Mouse (Mus musculus) cerebellum, adult 9-10 months (tissue): Measurements from ENCODE around the gene Rad9b.
A peak's percentile ranks its signal among the peaks of the same experiment; 100 is the strongest.

Experiments used
- DNase-seq: peaks from one replicate; pipeline ENCODE4 v3.0.0; 2022

Rad9b gene

DNA sequence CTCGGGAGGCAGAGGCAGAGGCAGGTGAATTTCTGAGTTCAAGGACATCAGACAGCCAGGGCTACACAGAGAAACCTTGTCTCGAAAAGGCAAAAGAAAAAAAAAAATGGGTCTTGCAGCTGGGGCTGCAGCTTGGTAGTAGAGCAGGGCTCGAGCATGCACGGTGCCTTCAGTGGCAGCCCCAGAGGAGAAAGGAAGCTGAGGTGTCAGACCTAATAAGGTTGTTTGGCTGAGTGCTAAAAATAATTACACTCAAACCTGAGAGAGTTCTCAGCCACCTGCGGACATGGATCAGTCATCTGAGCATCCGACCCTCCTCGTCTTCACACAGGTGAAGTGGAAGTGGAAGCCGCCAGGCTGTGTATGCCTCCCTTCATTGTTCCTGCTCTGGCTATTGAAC, 43.3 kb downstream of the Rad9b start:
- no peak for DNase-seq

DNA sequence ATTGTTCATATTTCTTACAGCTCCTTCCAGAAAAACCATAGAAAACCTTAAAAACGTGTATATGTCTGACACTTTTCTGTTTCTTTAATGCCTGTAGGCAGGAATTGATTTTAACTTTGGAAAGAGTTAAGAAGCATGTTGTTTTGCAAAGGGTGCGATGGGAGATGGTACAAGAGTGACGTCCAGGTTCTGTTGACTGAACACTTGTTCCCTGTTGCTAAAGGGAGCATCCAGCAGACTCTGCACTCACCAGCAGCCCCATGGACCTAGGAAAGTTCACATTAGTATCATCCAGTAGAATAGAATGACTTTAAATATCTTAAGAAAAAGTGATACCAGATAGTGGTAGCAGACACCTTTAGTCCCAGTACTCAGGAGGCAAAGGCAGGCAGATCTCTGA, 47.5 kb downstream of the Rad9b start:
- DNase-seq: no peak

DNA sequence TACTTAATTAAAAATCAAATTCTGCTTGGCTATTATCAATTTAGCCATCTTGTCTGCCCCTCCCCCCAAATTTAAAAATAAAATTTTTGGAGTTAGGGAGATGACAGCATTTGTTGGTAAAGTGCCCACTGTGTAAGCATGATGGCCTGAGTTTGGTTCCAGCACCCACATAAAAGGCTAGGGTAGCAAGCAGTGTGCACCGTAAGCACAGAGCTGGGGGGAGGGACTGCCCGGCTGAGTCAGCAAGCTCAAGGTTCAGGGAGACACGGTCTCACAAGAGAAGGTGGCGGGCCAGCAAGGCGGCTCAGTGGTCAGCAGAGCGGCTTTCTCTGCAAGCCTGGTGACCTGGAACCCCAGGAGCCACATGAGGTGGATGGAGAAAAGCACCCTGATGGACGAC, 48.6 kb downstream of the Rad9b start:
- DNase-seq: no peak

DNA sequence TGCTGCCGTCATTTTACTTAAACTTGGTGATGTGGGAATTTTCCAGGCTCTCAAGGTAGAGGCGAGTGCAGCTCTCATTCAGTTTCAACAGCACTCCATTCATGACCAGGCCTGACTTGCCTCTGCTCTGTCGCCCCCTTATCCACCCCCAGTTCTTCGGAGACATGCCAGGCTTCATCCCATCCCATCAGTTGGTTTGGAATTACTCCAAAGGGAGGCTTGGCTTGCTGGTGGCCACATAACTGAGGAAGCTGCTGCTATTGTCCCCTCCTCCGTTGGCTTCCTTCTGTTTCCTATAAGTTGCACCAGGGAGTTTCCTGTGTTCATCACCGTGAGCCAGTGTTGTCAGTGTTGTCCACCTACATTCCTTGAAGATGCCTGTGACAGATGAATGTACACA, 49.5 kb downstream of the Rad9b start:
- no peak for DNase-seq

DNA sequence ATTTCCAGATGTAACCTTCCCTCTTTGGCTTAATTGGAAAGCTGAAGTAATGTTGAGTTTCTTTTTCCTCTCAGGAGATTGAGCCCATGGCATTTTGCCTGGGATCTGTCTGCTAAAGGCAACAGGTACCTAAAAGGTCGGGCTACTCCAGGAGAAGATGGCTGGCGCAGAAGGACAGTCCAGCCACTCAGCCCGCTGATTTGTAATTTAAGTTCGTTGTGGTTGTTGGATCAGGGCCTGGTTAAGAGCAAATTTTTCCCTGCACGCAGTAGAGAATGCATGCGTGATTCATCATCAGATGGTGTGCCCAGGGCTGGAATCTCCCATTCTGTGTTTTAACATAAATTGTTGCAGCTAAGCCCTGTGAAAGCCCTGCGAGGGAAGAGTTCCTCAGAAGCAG, 50.1 kb downstream of the Rad9b start:
- no peak for DNase-seq

DNA sequence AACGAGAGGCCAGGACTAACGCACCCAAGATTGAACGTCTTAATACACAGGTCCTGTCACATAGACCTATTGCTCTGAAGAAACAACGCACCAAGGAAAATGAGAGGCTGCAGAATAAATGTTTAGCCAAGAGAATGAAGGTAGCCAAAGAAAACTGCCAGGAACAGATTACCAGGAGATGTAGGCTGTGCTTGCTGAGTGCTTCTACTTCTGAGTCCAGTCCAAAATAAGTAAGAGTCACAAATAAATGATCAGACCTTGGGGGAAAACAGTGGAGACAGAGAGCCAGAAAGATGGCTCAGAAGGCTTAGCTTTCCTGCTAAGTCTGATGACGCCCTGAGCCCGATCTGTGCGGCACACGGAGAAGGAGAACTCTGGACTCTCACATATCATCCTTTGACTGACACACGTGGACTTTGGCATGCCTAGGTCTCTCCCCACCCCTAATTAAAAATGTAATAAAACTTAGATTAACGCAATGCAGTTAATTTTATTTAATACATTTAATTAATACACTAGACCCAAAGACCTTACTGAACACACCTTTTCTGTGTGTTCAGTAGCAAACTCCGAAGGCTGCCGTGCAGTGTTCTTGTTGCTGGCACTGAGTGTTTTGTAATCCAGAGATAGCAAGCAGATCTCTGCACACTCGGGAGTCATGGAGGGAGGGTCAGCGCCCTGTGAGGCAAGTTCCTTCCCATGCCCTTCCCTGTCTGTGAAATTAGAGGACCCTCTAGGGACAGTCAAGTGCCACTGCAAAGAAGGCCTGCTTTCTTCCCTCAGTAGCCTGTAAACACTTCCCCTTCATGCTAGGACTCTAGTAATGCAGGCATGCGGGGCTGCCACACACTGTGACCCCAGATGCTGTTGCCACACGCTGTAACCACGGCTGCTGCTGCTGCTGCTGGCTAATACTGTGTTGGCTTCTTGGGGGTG, 51.0 kb downstream of the Rad9b start:
- DNase-seq: no peak

DNA sequence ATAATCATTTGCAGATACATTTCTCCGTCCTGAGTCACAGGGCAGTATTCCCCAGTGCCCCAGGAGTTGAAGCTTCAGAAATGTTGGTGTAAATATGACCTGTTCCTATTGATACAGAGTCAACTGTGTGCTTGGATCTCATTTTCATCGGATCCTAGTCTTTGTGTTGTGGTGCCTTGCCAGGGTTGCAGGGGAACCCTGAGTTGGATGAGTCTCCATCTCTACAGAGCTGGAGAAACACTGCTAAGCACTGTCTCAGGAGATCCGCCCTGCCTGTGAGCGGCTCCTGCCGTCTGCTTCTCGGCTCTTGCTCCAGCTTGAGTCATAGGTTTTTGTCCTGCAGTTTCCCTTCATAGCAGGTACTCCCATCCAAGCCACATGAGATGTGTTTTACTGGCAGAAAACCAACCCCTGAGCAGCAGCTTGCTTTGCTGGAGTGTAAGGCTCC, 53.9 kb downstream of the Rad9b start:
- DNase-seq: peak; percentile 72

DNA sequence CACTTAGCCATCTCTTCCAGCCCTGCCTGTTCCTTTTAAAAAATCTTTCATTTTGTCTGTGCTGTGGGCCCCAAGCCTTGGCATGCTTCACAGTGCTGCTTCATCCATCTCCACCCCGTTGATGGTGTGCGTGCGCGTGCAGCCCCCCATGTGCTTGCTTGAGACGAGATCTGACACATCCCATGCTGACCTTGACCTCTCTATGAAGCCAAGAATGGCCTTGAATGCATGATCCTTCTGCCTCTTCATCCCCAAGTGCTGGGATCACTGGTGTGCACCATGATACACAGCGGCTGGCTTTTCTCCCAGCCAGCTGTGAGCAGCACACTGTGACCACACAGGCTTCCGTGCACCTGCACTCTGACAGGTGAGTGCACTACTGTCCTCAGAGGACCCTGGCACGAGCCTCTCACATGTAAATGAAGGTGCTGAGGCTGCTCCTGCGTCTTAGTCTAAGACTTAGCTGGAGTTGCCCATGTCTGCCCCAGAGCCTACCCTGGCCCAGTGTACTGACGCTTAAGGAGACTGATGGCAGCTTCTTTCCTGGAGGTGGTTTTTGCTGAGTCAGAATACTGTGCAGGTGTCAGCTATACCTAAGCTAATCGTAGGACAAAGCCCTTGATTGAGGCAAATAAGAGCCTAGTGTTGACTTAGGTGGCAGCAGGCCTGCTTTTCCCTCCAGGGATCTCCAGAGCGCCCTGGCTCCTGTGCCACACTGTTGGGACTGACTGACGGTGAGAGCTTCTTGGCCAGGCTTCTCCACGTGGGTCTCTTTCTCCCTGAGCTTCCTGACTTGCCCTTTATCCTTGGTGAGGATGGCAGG, 58.7 kb downstream of the Rad9b start:
- DNase-seq: no peak

DNA sequence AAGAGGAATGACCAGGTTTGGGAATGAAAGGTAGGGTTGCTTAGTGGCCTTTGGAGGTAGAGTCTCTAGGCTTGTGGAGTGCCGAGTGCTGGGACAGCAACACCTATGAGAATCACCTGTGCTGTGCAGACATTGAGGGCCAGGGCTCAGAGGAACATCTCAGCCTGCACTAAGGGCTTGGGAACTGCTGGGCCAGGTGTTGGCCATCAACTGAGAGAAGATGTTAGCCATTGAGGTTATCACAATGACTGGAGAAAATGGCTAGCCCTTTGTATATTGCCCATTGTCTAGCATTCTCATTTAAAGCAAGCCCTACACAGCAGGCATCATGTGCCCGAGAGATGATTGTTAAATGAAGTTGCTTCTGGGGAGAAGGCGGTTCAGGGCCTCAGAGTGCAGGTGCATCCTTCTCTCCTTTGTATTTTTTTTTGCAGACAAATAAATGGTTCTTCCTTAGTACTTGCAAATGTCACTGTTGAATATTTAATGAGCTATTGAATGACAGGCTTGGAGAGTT, 59.8 kb downstream of the Rad9b start:
- no peak for DNase-seq

DNA sequence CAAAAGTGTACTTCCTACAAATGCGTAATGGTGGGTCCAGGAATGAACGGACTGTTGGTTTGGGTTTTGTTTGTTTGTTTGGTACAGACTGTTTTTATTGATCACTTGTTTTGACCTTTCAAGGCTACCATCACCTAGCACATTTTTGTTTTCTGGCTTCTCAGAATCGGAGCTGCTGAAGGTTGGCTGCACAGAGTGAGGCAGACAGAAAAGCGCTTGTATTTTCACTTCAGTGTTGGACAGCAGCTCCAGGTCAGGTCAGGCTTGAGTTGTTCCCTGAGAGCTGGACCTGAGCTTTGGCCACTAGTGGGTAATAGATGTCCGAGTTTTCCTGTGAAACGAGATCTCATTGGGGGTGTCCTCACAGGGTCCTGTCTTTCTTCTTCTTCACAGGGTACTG, 60.9 kb downstream of the Rad9b start:
- DNase-seq: no peak

DNA sequence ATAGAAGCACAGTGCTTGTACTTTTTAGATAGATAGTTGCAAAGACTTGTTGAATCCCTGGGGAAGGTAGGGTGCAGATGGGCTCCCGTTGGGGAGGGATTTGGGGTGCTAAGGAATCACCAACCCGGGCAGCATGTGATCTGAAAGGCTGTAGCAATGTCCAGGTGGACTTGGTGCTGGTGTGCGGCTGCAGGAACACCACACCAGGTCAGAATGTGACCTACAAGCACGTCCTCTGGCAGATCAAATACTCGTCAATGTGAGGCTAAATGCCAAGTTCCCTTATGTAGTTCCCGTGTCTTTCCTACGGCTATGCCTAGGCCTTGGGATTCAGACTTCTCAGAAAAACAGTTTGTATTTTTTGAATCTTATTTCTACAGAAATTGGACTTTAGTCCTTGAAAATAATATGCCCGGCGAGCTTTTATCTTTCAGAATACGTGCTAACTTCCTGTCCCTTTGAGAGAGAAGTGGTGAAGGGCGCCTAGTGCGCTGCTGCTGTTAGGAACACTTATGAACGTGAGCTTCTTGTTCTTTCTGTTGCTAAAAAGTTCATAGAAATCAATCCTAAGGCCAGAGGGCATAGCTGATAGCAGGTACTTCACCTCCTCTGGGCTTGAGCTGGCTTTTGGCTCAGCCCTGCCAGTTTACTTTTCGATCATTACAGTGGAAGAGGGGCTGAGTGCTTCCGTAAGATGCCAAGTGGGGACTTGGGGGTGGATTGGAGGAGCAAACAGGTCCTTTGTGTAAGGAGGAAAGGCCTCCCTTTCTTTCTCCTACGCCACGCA, 62.3 kb downstream of the Rad9b start:
- no peak for DNase-seq

DNA sequence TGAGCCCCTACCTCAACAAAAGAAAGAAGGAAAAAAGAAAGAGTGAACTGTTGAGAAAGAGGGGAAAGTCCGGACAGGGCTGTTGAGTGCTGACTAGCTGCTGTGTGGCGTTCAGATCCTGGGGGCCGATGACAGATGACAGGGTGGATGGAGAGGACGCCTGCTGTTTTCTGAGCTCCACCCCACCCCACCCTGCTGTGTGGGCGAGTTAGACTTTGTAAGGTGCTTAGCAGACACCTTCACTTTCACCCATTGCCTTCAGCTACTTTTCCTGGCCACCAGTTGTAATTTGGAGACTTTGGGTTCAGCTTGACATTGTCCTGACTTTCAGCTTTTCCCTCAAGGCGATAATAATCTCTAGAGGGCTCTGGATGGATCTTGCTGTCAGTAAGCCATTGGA, 62.9 kb downstream of the Rad9b start:
- DNase-seq: no peak

DNA sequence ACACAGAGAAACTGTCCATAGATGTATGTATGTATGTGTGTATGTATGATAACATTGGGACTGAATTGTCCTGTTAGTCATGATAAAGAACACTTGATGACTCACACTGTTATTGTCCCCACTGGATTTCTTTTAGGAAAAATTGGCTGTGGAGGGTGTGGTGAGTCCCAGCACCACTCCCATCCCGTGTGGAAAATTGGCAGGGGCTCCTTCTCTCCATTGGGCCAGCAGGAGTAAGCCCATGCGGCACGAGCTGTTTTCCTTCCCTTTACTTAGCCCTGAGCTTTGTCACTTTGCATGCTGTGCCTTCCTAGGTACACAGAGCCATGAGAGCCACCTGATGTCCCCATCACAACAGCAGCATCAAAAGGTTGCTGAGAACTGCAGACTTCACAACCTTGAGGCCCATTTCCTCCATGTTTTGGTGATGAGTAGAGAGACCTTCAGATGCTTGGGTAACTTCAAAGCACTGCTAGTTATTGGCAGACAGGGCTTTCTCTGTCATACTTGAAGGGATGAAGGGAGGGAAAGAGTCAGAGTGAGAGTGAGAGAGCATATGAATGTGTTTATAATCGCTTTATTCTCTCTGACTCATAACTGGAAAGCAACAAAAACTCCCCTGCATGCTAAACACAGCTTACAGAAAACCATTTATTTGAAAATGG, 65.8 kb downstream of the Rad9b start:
- no peak for DNase-seq

DNA sequence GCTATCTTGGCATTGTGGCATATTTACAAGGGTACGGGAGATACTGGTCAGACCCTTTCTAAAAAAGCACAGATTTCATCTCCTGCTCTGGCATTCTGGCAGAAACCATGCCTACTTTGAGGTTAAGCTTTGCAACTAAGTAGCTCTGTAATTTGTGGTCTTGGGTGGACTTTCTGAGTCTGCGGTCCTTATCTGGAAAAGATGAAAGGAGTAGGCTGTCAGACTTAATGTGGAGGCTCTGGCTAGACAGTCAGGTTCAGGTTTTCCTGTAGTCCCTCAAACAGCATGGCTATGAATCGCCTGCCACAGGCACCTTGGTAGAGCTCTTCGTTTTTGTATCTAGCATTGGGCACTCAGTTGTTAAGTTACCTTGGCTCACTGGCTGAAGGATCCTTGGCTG, 67.0 kb downstream of the Rad9b start:
- DNase-seq: no peak

DNA sequence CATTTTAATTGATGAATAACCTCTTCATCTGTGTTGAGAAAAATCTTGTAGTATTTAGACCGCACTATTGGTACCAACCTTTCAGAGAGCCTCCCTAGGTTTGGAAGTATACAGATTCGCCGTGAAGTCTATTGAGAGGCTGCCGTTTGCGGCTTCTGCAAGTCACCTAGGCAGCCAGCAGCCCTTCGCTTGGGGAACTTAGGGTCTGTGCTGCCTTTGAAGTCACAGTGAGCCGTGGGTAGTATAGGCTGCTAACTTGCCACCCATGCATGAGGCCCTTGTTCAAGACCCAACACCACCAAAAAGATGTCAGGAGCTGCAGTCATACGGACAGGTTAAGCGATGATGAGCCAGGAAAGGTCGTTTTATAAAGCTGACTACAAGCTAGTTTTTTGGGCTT, 67.8 kb downstream of the Rad9b start:
- no peak for DNase-seq

DNA sequence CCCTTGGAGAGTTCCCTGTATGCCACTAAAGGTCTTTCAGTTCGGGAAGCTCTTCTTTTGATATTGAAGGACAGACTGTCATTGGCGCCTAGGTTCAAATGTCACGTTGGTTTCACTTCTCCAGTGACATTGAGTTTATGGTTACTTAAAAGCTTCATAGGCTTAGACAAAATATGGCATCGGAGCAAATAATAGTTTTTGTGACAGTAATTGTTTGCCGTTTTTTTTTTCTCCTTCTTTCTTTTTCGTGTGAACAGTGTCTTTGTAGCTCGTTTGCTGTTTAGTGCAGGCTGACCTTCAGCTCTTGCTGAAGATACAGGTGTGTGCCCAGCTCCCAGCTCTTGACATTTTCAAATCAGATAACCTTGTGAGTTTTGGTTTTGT, 68.3 kb downstream of the Rad9b start:
- no peak for DNase-seq

DNA sequence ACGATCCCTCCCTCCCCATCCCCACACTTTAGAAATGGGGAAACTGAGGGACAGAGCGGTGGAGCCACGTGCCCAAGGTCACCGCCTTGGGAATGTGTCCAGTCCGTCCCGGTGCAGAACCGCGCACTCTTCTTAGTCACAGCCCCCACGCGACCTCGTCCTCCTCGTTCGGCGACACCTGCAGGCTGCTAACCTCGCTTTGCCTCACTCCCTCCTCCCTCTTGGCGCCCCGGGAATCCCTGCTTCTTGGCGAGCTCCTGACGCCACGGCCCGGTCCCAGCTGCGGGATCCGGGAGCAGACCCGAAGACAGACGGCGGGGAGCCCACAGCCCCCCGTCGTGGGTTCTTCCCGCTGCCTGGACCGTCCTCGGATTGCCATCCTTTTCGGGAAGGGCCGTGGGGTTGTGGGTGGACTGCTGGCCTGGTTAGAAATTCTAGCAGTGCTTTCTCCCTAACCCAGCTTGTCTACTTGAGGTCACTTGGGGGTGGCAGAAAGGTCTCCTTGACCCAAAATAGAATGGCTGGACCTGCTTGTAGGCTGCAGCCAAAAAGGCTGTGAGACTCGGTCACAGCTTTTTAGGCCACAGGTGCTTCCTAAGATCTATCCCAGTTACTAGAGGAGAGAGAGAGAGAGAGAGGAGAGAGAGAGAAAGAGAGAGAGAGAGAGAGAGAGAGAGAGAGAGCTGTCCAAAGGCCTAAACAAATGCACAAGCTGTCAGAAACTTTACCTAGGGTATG, 68.8 kb downstream of the Rad9b start:
- peak; percentile 71 for DNase-seq

DNA sequence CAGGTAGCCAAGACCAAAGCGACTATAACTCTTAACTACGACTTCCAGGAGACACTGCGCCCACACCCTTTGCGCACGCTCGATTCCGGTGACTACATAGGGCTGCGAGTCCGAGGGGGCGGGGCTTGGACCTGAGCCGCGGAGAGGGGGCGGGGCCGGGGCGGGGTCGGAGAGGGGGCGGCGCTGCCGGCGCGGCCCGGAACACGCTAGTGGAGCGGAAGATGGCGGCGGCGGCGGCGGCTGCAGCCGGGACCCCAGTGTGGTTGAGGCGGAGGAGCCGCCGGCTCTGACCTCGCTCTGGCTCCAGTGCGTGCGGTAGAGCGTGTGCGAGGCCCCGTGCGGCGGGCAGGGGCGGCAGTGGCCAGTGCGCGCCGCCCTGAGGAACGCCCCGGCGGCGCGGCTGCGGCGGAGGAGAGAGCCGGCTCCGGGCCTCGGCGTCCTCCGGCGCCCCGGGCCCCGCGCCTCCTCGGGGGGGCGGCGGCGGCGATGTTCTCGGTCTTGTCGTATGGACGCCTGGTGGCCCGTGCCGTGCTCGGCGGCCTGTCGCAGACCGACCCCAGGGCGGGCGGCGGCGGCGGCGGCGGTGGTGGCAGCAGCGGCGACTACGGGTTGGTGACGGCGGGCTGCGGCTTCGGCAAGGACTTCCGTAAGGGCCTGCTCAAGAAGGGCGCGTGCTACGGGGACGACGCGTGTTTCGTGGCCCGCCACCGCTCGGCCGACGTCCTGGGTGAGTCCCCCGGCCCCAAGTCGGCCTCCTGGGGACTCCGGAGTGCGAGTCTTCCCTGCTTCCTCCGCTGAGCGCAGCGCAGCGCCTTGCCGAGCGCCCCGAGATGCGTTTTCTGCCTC, 69.6 kb downstream of the Rad9b start, which contains the start of gene Pptc7:
Pptc7 (plus strand) TSS at position 183 of the 846 bp plus-strand sequence.
- peak; percentile 89 for DNase-seq

DNA sequence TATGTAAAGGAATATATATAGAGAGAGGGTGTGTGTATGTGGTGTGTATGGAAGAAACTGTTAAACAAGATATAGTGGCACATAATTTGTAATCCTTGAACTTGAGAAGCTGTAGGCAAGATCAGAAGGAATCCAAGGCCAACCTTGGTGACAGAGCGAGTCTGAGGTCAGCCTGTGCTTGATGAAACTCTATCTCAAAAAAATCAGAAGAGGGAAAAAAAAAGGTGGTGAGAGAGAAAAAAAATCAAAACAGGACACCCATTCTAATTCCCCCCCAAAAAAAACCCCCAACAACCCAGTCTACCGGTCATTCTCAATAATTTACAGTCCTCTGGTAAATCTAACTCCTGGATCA, 70.2 kb downstream of the Rad9b start:
- no peak for DNase-seq

DNA sequence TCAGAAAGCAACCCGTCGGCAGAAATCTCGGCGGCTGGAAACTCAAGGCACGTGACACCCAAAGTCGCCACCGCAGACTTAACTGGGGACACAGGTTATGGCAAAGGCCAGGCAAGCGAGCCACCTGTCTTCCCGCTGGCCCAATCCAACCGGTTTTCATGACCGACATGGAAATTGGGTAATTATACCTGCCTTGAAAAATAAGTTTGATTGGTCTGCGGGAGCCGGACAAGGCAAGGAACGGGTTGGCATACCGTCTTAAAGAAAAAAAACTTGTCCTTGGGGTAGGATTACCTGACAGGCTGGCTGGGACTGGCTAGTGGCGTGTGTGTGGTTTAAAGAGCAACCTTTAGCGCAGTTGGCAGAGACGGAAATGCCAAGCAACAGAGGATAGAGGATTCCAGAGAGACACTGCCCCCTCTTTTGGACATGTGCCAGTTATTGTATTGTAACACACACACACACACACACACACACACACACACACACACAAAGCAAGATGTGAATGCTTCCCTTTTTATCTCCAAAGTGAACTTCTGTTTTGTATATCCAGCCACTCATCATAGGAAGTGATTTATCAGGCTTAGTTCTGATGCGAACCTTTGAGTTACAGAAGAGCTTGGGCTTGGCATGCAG, 73.1 kb downstream of the Rad9b start:
- DNase-seq: no peak
